Mouse (Mus musculus) left cerebral cortex, adult 2 months (tissue): ENCODE measurements around the gene Kcnmb3. TPM values are rescaled to one million over a fixed set of nuclear protein-coding genes. Genes with fewer than 3 reads are reported as not detected.

Experiments
- DNase-seq, 2 experiments: peaks; one replicate each; pipeline ENCODE4 v3.0.0; 2021 to 2022; ENCODE audit warnings: low spot score in 2 of 2, mixed read lengths in 1 of 2; ENCODE audit errors: extremely low spot score in 1 of 2
- H3K27ac ChIP-seq: fragments of 200-600 bp; 2 replicates; pipeline ENCODE4 v1.8.1; 2022
- H3K4me3 ChIP-seq: fragments of 200-600 bp; 2 replicates; pipeline ENCODE4 v1.8.1; 2022
- CTCF ChIP-seq: fragments of 200-600 bp; IDR thresholded peaks from 2 replicates; pipeline ENCODE4 v1.8.1; 2022; ENCODE audit warnings: antibody characterized with exemption, mild to moderate bottlenecking, moderate library complexity
- intact Hi-C: fragments of 180-260 bp; cut with DNase I; formaldehyde crosslinking; loops from one replicate; pipeline ENCODE4 v1.15.1; 2025
- long read RNA-seq, 2 experiments: library from polyadenylated mRNA; stranded (forward); transcript quantifications; one replicate each; pipeline ENCODE4 v2.0.0; 2021; ENCODE audit warnings: borderline mapping rate in 2 of 2
- total RNA-seq, 2 experiments: library from RNA; stranded (reverse); gene quantifications; 2 replicates each; pipeline ENCODE4 v1.2.3; 2021

Kcnmb3 gene
- not detected for total RNA-seq
- long read RNA-seq, experiment 1 = 0 reads
- long read RNA-seq, experiment 2 = 0 reads

- DNase-seq = no peak
- TF ChIP-seq CTCF = no peak
- Histone ChIP-seq H3K27ac (no peak within 1 kb of the TSS), H3K4me3 (no peak within 1 kb of the TSS)
- intact Hi-C loops = no loop called here
These were observed at the start of gene Kcnmb3 for GRCm38 (mm10) chr3:32492097-32493090. Kcnmb3 (minus strand) TSS chr3:32492231.

DNA sequence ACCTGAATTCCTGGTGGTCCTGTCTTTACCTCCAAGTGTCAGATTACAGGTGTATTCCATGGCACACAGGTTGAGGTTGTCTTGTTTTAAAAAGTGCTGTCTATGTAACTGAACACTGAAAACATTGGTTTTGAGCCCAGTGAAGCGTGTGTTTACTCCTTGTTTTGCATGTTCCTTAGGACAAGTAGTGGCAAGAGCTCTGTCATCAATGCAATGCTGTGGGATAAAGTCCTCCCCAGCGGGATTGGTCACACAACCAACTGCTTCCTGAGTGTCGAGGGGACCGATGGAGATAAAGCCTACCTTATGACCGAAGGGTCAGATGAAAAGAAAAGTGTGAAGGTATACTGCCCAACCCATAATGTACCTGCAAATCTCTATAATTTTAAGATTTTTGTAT lies 46.1 kb upstream of the Kcnmb3 start:
- no peak for DNase-seq
- TF ChIP-seq CTCF = no peak
- intact Hi-C loops = no loop called here
- Histone ChIP-seq H3K27ac (peak overlapping the region; percentile 82), H3K4me3 (no peak overlapping the region)

DNA sequence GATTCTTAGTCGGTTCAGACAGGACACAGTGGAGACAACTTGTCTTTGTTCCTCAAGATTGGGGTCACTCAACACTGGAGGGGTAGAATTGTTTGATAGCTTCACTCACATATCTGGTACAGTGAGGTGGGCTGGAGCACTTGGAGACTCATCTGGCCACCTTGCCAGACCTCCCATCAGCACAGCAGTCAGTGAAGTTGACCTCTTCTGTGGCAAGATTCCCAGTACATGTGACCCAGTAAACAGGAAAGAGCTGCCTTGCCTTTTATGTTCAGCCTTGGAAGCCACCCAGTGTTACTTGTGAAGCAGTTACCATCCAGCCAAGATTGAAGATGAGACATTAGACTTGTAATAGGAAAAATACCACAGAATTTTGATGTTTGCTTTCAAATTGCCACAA lies 45.5 kb upstream of the Kcnmb3 start:
- Histone ChIP-seq H3K27ac (peak overlapping the region; percentile 82), H3K4me3 (no peak overlapping the region)
- intact Hi-C loops = no loop called here
- no peak for TF ChIP-seq CTCF
- peak in 1 of 2 experiments; percentile 33 for DNase-seq

DNA sequence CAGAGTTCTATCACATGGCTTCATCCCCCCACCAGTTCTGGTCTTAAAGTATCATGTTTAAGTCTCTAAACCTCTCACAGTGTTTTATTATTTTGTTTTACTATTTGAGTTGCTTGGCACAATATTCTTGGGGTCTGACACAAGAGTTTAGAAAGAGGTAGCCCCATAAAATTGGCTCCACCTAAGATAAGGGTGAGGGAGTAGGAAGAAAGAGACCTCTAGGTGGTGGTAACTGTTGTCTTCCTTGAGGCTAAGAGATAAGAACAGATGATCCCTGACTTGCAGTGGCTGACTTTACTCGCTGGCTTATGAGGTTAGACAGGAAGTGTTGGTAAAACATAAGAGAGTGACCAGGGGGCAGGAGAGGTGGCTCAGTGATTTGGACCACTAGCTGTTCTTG lies 43.7 kb upstream of the Kcnmb3 start:
- H3K4me3 ChIP-seq = no peak overlapping the region
- TF ChIP-seq CTCF = no peak
- intact Hi-C loops = no loop called here
- DNase-seq = no peak
- H3K27ac ChIP-seq = no peak overlapping the region

- H3K4me3 ChIP-seq = peak overlapping the region; percentile 96
- peak overlapping the region; percentile 95; the same call in 1 of the 2 replicates for H3K27ac ChIP-seq
- no peak for TF ChIP-seq CTCF
- intact Hi-C loops = no loop called here
- no peak for DNase-seq
These were observed 38.0 kb upstream of the Kcnmb3 start for GRCm38 (mm10) chr3:32530041-32530440.

- intact Hi-C loops = no loop called here
- DNase-seq = peak; percentile 90 to 92
These were observed 37.4 kb upstream of the Kcnmb3 start, which contains the start of gene Mfn1 for GRCm38 (mm10) chr3:32529303-32529898. Mfn1 (plus strand) TSS chr3:32529465.

GRCm38 (mm10) chr3:32527181-32527580 lies 35.1 kb upstream of the Kcnmb3 start:
- intact Hi-C loops = loop anchor here (1.0 kb wide), 1 partner anchor 15 kb away; no protein-coding TSS in a partner anchor
- TF ChIP-seq CTCF = no peak
- no peak overlapping the region for H3K4me3 ChIP-seq
- no peak overlapping the region for H3K27ac ChIP-seq
- no peak for DNase-seq

More at GRCm38 (mm10) chr3:32529303-32529898, 37.4 kb upstream of the Kcnmb3 start, which contains the start of gene Mfn1:
- H3K4me3 ChIP-seq = peak within 1 kb of the TSS; percentile 96
- H3K27ac ChIP-seq = peak within 1 kb of the TSS; percentile 95
- no peak; the same call in none of the 2 replicates for TF ChIP-seq CTCF

DNA sequence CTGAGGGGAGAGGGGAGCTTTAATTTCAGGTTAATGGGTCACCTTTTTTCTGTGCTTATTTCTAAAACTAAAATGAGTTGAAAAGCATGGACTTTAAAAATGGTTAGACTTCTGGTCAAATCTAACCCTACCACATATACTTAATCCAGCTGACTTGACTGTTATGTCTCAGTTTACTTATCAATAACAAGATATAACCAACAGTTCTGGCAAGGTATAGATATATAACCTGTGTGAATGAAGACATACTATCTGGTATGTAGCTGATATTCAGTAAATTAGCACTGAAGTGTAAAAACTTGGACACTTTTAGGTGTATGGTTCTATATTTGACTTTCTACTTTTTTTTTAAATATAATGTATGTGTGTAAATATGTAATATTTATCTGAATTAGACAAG lies 21.5 kb upstream of the Kcnmb3 start:
- DNase-seq = no peak
- Histone ChIP-seq H3K4me3 (no peak overlapping the region), H3K27ac (no peak overlapping the region)
- intact Hi-C loops = no loop called here
- TF ChIP-seq CTCF = no peak

DNA sequence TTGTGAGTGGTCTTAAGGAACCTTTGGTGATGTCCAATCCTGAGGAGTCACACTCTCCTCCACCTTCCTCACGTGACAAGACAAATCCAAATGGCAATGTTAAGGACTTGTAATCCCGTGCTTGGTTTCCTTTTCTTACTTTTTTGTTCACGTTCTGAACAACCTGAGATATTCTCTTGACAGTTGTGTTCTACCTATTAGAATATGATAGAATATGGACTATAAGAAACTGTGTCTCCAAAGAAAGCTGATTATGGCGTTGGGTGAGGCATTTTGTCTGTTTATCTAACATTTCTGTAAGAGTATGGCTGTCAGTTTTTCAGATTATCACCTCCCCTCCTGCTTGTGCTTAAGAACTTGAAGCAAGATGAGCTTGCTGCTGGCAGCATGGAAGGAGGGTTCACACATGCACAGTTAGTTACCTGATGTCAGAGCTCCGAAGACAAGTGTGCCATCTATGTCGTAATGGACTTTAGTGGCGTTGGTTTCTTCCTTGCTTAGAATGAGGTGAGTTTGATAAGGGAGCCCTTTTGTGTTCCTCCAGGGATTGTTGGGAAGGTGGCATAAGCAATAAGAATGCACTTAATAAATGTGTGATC lies 20.8 kb upstream of the Kcnmb3 start:
- H3K27ac ChIP-seq = no peak overlapping the region
- intact Hi-C loops = loop anchor here (1.0 kb wide), 1 partner anchor 15 kb away; no protein-coding TSS in a partner anchor
- no peak overlapping the region for H3K4me3 ChIP-seq
- no peak for TF ChIP-seq CTCF
- no peak for DNase-seq

GRCm38 (mm10) chr3:32511191-32511550 lies 19.1 kb upstream of the Kcnmb3 start:
- intact Hi-C loops = no loop called here
- no peak overlapping the region; the same call in 1 of the 2 replicates for H3K27ac ChIP-seq

DNA sequence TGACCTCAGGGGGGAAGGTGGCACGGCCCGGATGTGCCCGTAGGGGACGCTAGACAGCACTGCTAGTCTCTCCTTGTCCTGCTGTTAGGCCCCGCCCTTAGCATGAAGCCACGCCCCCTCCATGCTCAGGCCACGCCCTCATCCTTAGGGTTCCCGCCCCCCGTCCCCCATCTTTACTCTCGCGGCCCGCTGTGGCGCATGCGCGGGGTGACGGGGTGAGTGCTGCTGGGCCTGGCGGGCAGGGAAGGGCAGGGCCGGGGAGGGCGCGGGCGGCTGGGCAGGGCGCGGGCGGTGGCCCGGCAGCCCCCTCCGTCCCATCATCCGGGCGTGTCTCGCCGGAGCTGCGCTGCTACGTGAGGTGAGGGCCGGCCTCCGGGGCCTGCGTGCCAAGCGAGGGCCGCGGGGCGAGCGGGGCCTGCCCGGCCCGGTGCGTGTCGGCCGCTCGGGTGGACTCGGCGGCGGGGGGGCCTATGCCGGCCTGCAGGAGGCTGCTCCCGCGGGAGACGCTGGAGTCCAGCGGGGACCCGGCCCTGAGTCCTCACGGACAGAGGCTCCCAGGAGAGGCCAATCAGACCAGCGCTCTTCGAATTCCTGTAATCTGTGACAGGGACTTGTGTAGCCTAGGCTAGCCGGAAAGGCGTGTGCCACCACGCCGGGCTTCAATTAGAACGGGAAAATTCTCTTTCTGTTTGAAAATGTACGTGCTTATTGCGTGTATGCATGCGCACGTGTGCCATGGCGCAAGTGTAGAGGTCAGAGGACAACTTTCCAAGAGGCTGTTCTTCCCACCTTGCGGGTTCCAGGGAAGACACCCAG lies 18.6 kb upstream of the Kcnmb3 start:
- peak; percentile 71 for TF ChIP-seq CTCF
- Histone ChIP-seq H3K27ac (peak overlapping the region; percentile 85), H3K4me3 (peak overlapping the region; percentile 79)
- intact Hi-C loops = no loop called here
- DNase-seq = peak; percentile 92

More at GRCm38 (mm10) chr3:32511191-32511550, 19.1 kb upstream of the Kcnmb3 start:
- peak in 1 of 2 experiments; percentile 22 for DNase-seq
- peak overlapping the region; percentile 79 for H3K4me3 ChIP-seq
- TF ChIP-seq CTCF = no peak
